ENCODE assay signal across 8 mouse cellular contexts in genomic region chr19:53143108-53143971, GRCm38 (mm10). TPM values are rescaled to one million over a fixed set of nuclear protein-coding genes. Genes with fewer than 3 reads are reported as not detected.
DNase-seq lines count a peak whose midpoint lies in the region; ATAC-seq and TF ChIP-seq lines count a peak whose summit lies in the region.

No protein-coding gene starts in this region.

- peak overlapping the region; percentile 90 for H3K4me2 ChIP-seq in forebrain, embryonic 14.5 days (ENCODE audit: low read length)
- H3K4me2 ChIP-seq in hindbrain, postnatal 0 days (ENCODE audit: low read depth, low read length): peak overlapping the region; percentile 91
- H3K4me2 ChIP-seq in liver, embryonic 12.5 days: peak overlapping the region; percentile 100

- ATAC-seq in forebrain, embryonic 14.5 days: no peak; the same call in 1 of the 2 replicates
- no peak for ATAC-seq in hindbrain, postnatal 0 days
- 0 out of 2 replicates have a peak, but pooled peaks have one; percentile 0 for ATAC-seq in liver, embryonic 12.5 days

- no peak overlapping the region for H3K27ac ChIP-seq in forebrain, embryonic 14.5 days (ENCODE audit: low read depth, low read length)
- H3K27ac ChIP-seq in hindbrain, postnatal 0 days: peak overlapping the region; percentile 91
- H3K27ac ChIP-seq in liver, embryonic 12.5 days: peak overlapping the region; percentile 75

- H3K9ac ChIP-seq in forebrain, embryonic 14.5 days (ENCODE audit: low read length): peak overlapping the region; percentile 87
- H3K9ac ChIP-seq in hindbrain, postnatal 0 days (replicated peaks; ENCODE audit: low read length): peak overlapping the region; percentile 75
- peak overlapping the region; percentile 95 for H3K9ac ChIP-seq in liver, embryonic 12.5 days

- under 1% methylated on average over 48 of the region's 48 CpGs for WGBS in forebrain, embryonic 14.5 days
- WGBS in hindbrain, postnatal 0 days: under 1% methylated on average over 43 of the region's 48 CpGs
- whole genome bisulfite sequencing in liver, embryonic 12.5 days (ENCODE audit: insufficient replicate concordance): under 1% methylated on average over 48 of the region's 48 CpGs

- H3K36me3 ChIP-seq in forebrain, embryonic 14.5 days (ENCODE audit: control insufficient read depth, insufficient read depth, low read length): no peaks in the 10 kb centered on the region
- H3K36me3 ChIP-seq in hindbrain, postnatal 0 days (ENCODE audit: insufficient read depth, low read length): no peaks in the 10 kb centered on the region
- no peaks in the 10 kb centered on the region for H3K36me3 ChIP-seq in liver, embryonic 12.5 days

- no peaks in the 10 kb centered on the region for H3K9me3 ChIP-seq in forebrain, embryonic 14.5 days (replicated peaks; ENCODE audit: control insufficient read depth, low read length)
- H3K9me3 ChIP-seq in hindbrain, postnatal 0 days (ENCODE audit: low read length): no peaks in the 10 kb centered on the region
- no peaks in the 10 kb centered on the region for H3K9me3 ChIP-seq in liver, embryonic 12.5 days (replicated peaks)

- DNase-seq in ovary, postnatal 36 days (ENCODE audit: low spot score): peak; percentile 32
- no peak for DNase-seq in ovary, postnatal 14 days (ENCODE audit: low spot score)
- DNase-seq in cerebellum, adult 11 months: peak; percentile 51
- peak; percentile 57 for DNase-seq in forebrain, embryonic 14.5 days (ENCODE audit: low spot score)
- DNase-seq in hindbrain, postnatal 0 days (ENCODE audit: low spot score): peak; percentile 23
- peak; percentile 45 for DNase-seq in neural tube, embryonic 10.5 days (ENCODE audit: extremely low spot score, low spot score)
- peak; percentile 31 for DNase-seq in urinary bladder, postnatal 25 days (ENCODE audit: low spot score)

- TF ChIP-seq CTCF in hindbrain, postnatal 0 days (IDR thresholded peaks at IDR 0.05; ENCODE audit: low read depth): no peak

- peaks cover 14% of the 10 kb centered on the region for H3K4me1 ChIP-seq in forebrain, embryonic 14.5 days (ENCODE audit: control insufficient read depth, insufficient read depth, low read length)
- peaks cover 12% of the 10 kb centered on the region; the same call in 1 of the 2 replicates for H3K4me1 ChIP-seq in hindbrain, postnatal 0 days (ENCODE audit: insufficient read depth, low read length)
- H3K4me1 ChIP-seq in liver, embryonic 12.5 days: peaks cover 63% of the 10 kb centered on the region

- H3K27me3 ChIP-seq in forebrain, embryonic 14.5 days (replicated peaks; ENCODE audit: control insufficient read depth, insufficient read depth, low read length): no peaks in the 10 kb centered on the region; the same call in none of the 2 replicates
- H3K27me3 ChIP-seq in hindbrain, postnatal 0 days (ENCODE audit: insufficient read depth, low read length): no peaks in the 10 kb centered on the region
- H3K27me3 ChIP-seq in liver, embryonic 12.5 days (replicated peaks): peaks cover 4% of the 10 kb centered on the region; the same call in 1 of the 2 replicates

- peak overlapping the region; percentile 85 for H3K4me3 ChIP-seq in forebrain, embryonic 14.5 days (ENCODE audit: low read depth, low read length)
- H3K4me3 ChIP-seq in hindbrain, postnatal 0 days (ENCODE audit: low read length): peak overlapping the region; percentile 93
- H3K4me3 ChIP-seq in liver, embryonic 12.5 days: peak overlapping the region; percentile 89

RNA-seq across cellular contexts. Expression of gene Add3, which starts 3.1 kb away (rescaled TPM):
- polyA plus RNA-seq in forebrain, embryonic 14.5 days (2014; fragmentation: Nextera tagmentation; extraction: Ambion mirVana): 25.2 and 32.6 TPM in 2 replicates
- total RNA-seq in hindbrain, postnatal 0 days (2014; rRNA removed): 49.7 and 56.7 TPM in 2 replicates
- 65.2 and 68.8 TPM in 2 replicates for polyA plus RNA-seq in hindbrain, postnatal 0 days (2015; fragmentation: Nextera tagmentation; extraction: Ambion mirVana)
- polyA plus RNA-seq in liver, embryonic 12.5 days (2016; fragmentation: Nextera tagmentation; extraction: Ambion mirVana): 42.1 and 42.2 TPM in 2 replicates
